Mouse (Mus musculus) frontal cortex, adult (tissue): ENCODE measurements around the gene Sin3a.
A peak's percentile ranks its signal among the peaks of the same experiment; 100 is the strongest.

Source experiments
- ATAC-seq: cut with Nextera tagmentation; 2 replicates; pipeline ENCODE4 v1.9.2; 2017; ENCODE audit warnings: mild to moderate bottlenecking, moderate library complexity, mixed read lengths; ENCODE audit not compliant: low TSS enrichment

Sin3a gene

GRCm38 (mm10) chr9:57071801-57072351, at the start of gene Sin3a:
Sin3a (plus strand) TSS chr9:57072040.
- no peak for ATAC-seq

GRCm38 (mm10) chr9:57031756-57032155, 40.1 kb upstream of the Sin3a start:
- ATAC-seq = peak; percentile 100

- ATAC-seq = peak; percentile 87
Observed at GRCm38 (mm10) chr9:57056237-57056636, 15.6 kb upstream of the Sin3a start.

GRCm38 (mm10) chr9:57064164-57064563, 7.7 kb upstream of the Sin3a start:
- no peak for ATAC-seq

GRCm38 (mm10) chr9:57068266-57068665, 3.6 kb upstream of the Sin3a start:
- ATAC-seq = no peak

- no peak for ATAC-seq
Observed at GRCm38 (mm10) chr9:57070262-57070661, 1.6 kb upstream of the Sin3a start.

- no peak for ATAC-seq
Observed at GRCm38 (mm10) chr9:57070800-57071545, 867 bp upstream of the Sin3a start.

GRCm38 (mm10) chr9:57072526-57072988, 717 bp downstream of the Sin3a start:
- ATAC-seq = no peak

GRCm38 (mm10) chr9:57072989-57073789, 1.3 kb downstream of the Sin3a start:
- peak; percentile 53 for ATAC-seq

GRCm38 (mm10) chr9:57073790-57074094, 1.9 kb downstream of the Sin3a start:
- no peak for ATAC-seq

- ATAC-seq = no peak
Observed at GRCm38 (mm10) chr9:57074171-57074821, 2.5 kb downstream of the Sin3a start.

GRCm38 (mm10) chr9:57074822-57075603, 3.2 kb downstream of the Sin3a start:
- 0 out of 2 replicates have a peak, but pooled peaks have one; percentile 5 for ATAC-seq

GRCm38 (mm10) chr9:57075681-57076381, 4.0 kb downstream of the Sin3a start:
- peak; percentile 69 for ATAC-seq

GRCm38 (mm10) chr9:57076701-57077660, 5.1 kb downstream of the Sin3a start:
- peak; percentile 6; the same call in 1 of the 2 replicates for ATAC-seq

- no peak for ATAC-seq
Observed at GRCm38 (mm10) chr9:57082236-57082635, 10.4 kb downstream of the Sin3a start.

GRCm38 (mm10) chr9:57117261-57117755, 45.5 kb downstream of the Sin3a start:
- no peak for ATAC-seq

- ATAC-seq = no peak
Observed at GRCm38 (mm10) chr9:57129641-57130040, 57.8 kb downstream of the Sin3a start.

- peak; percentile 91 for ATAC-seq
Observed at GRCm38 (mm10) chr9:57130577-57131433, 59.0 kb downstream of the Sin3a start, which contains the start of gene Man2c1. Man2c1 (plus strand) TSS chr9:57130690.
